Mouse (Mus musculus): Measurements from ENCODE around the gene Macc1. TPM values are rescaled to one million over a fixed set of nuclear protein-coding genes. Genes with fewer than 3 reads are reported as not detected.
A peak's percentile ranks its signal among the peaks of the same experiment; 100 is the strongest.

Macc1 gene
- total RNA-seq, 4 experiments from 2014 or later: not detected

DNA sequence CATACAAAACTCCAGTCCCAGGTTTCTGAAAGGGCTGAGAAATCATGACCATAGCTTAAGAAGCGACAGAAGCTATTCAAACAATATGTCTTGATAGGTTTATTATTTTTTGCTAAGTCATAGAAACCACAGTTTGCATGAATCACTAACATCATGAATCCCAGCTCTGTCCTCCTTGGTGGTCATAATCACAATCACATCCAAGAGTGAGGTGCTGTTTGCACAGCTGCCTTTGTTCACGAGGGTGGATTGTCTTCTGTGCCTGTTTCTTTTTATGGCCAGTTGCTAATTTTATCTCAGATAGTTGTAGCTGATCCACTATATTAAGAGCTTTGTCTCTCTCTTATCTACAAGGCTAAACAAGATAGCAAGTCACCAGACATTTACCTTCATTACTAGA is 72.6 kb downstream of the Macc1 start:
- DNase-seq (ENCODE audit: low spot score): no peak

DNA sequence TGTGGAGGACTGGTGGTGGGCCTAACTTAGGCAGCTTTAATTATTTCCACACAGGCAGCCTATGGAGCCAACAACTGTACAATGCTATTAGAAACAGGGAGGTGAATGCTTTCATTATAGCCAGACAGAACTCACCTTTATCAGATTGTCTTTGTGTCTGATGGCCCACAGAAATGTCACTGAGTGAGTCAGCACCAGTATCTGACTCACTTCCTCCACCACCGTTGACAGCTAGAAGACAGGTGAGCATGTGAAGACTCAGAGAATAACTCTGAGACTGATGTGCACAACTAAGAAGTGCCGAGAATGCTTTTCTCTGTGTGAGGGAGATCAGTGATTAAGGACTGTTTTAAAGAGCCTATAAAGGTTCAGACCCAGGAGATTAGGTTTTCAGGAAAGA is 73.9 kb downstream of the Macc1 start:
- DNase-seq (ENCODE audit: low spot score): no peak

DNA sequence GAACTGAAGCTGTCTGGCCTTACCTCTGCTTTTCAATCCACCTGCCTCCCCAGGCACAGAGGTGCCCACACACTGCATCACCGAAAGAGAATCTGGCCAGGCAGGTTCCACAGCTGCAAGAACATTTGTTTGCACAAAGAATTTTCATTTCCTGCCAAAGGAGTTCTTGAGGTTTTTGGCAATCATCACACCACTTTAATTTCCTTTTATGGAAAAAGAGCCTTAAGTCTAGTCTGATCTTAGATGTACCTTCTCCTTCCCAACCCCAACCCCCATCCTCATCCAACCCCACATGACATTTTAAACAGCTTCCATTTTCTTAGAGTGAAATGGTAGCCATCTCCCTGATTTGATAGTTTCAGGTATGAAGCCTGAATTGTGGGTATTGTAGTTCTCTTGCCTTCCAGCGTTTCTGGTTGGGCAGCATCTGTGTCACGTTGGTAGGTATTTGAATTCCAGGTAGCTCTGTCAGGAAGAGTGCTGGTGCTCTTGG is 76.2 kb downstream of the Macc1 start:
- no peak for DNase-seq (ENCODE audit: low spot score)

DNA sequence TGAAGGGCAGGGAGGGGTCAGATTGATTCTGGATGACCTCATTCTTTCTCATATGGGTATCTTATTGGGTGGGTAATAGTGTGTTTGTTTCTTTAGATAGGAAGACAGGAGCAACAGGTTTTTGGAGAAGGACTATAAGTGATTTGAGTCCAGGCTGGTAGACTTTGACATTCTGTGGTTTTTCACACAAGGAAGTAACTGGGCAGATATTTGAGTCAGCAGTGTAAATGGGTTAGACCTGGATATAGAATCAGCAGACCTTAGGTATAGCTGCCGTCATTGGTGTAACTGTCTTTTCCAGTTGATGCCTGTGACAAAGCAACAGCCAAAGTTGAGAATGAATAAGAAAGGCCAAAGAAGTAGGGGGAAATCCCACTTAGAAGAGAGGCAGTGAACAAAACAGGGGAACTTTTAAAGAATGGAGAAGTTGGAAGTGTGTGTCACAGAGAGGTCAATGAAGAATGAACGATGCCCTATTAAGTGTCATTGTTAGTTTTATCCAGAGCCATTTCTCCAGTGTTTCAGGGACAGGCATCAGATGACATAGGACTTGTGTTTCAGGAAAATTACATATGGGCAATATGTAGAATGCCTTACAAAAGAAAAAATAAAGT is 84.1 kb downstream of the Macc1 start:
- no peak for DNase-seq (ENCODE audit: low spot score)

GRCm38 (mm10) chr12:119402273-119402672 is 88.2 kb downstream of the Macc1 start:
- DNase-seq (ENCODE audit: low spot score): no peak

DNA sequence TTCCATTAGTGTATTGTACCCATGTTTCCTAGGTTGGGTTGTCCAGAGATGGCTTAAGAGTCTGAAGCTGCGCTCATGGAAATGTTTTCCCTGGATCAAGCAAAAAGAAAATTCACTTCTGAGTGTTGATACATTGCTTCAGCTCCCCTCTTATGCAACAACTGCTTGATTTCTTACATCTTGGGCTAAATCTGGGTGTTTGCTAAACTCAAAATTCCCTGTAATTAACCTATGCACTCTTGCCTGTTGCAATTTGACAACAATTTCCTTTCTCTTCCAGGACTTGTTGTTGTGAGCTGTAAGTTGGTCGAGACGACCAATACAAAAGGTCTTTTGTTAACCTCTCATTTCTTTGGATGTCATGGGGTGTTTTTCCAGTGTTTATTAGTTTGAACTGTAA is 88.7 kb downstream of the Macc1 start:
- DNase-seq (ENCODE audit: low spot score): no peak

DNA sequence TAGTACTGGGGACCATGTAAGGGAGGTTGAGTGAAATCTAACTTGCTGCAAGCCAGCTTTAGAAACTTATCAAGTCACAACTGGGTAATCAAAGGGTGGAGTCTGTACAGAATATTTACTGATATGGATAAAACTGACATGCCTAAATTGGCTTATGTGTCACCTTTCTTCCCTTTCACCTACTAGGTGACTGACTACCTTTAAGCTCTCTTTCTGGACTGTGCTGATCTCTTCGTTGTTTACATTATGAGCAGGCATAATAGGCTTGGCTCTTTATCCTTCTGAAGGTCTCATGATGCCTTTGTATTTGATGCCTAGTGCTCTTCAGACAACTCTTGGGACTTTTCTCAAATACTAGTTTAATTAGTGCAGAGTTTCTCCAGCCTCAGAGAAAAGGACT is 90.7 kb downstream of the Macc1 start:
- no peak for DNase-seq (ENCODE audit: low spot score)

DNA sequence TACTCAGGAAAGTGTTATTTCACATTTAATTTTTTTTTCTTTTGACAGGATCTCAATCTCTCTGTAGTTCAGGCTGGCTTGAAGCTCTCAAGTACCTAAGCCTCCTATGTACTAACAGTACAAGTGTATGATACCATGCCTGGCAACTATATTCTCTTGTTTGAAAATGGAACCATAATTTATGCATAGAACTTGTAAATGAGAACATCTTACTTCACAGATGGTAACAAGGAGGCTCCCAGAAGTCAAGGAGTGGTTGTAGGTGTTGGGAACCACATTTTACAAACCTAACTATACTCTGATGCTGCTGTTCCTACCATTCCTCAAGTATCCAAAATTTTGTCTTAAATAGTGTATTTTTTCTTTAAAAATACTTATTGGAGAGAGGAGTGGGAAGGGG is 96.5 kb downstream of the Macc1 start:
- no peak for DNase-seq (ENCODE audit: low spot score)

GRCm38 (mm10) chr12:119410956-119411355 is 96.9 kb downstream of the Macc1 start:
- no peak for DNase-seq (ENCODE audit: low spot score)

DNA sequence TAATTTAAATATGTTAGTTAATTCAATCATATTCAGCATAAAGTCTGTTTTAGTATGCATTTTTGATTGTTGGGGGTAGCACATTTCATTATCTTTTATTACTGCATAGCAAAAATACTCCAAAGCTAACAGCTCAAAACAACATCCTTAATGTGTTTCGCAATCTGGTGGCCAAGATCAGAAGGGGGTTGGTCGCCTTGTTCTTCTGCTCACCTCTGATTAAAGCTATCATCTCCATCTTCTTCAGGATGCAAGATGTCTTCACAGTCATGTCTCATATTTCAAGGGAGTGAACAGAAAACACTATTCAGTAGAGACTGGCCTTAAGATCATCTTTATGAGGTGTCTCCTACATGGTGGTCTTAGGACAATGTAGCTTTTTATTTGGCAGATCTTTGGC is 97.9 kb downstream of the Macc1 start:
- DNase-seq (ENCODE audit: low spot score): no peak

GRCm38 (mm10) chr12:119415900-119416299 is 101.8 kb downstream of the Macc1 start:
- no peak for DNase-seq (ENCODE audit: low spot score)

DNA sequence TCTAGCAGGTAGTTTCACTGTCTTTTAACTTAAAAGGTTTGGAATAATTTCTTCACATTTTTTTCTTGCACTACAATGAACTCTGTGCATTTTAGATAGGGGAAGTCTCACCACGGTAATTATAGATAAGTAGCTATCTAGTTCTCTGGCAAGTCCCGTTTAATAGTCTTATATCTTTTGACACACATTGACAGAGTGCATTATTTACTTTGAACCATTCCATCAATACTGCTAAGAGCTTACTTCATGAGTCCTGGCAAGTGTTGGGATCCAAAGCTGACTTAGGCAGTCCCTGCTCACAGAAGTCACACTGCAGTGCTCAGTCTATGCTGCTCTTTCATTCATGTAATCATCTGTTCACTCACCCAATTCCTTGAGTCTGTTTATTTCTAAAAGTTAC is 111.7 kb downstream of the Macc1 start:
- no peak for DNase-seq (ENCODE audit: low spot score)

GRCm38 (mm10) chr12:119426182-119426886 is 112.3 kb downstream of the Macc1 start:
- DNase-seq (ENCODE audit: low spot score): no peak

GRCm38 (mm10) chr12:119426887-119427204 is 112.8 kb downstream of the Macc1 start:
- peak; percentile 19 for DNase-seq (ENCODE audit: low spot score)

GRCm38 (mm10) chr12:119440720-119441119 is 126.7 kb downstream of the Macc1 start:
- DNase-seq (ENCODE audit: low spot score): peak; percentile 3

GRCm38 (mm10) chr12:119450116-119450515 is 136.0 kb downstream of the Macc1 start:
- no peak for DNase-seq (ENCODE audit: low spot score)

DNA sequence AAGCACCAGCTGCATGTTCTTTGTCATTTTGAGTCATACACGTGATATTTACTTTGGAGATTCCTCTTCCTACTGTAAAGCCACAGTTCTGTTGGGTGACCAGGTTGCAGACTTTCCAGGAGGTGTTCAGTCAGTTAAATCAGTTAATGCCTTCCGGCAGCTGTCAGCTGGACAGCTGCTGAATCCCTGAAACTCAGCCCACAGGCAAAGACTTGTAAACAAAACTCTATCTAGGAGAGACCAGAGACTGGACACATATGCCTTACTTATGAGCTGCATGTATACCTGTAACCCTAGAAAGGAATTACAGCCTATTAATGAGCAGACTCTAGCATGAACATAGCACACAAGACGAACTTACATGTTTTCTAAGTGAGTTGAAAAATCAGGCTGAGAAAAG is 137.2 kb downstream of the Macc1 start:
- no peak for DNase-seq (ENCODE audit: low spot score)

GRCm38 (mm10) chr12:119454076-119454475 is 140.0 kb downstream of the Macc1 start:
- DNase-seq (ENCODE audit: low spot score): no peak

GRCm38 (mm10) chr12:119464040-119464939 is 150.2 kb downstream of the Macc1 start:
- DNase-seq (ENCODE audit: low spot score): no peak

DNA sequence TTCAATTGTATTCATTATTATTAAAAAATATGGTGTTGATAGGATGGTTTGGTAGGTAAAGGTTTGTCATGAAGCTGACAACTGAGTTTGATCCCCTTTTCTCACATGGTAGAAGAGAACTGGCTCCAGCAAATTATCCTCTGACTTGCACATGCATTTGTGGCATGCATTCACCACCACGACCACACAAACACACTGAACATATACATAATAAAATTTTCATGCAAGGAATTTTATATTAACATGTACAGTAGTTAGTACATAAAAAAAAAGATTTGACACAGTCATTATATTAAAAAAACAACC is 150.8 kb downstream of the Macc1 start:
- no peak for DNase-seq (ENCODE audit: low spot score)

GRCm38 (mm10) chr12:119467656-119468055 is 153.6 kb downstream of the Macc1 start:
- no peak for DNase-seq (ENCODE audit: low spot score)

DNA sequence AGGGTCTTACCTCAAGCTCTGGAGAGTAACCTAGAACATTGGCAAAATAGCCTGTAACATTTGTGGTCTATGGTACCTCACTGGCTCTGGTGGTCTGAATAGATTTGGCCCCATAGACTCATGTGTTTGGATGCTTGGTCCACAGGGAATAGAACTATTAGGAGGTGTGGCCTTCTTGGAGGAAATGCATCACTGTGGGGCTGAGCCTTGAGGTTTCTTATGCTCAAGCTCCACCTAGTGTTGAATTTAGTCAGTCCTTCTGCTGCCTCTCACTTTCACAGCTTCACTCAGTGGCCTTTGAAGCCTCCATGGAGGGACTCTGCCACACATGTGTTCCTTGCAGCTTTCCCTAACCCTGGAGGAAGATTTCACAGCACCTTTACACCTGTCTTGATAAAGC is 156.2 kb downstream of the Macc1 start:
- no peak for DNase-seq (ENCODE audit: low spot score)

DNA sequence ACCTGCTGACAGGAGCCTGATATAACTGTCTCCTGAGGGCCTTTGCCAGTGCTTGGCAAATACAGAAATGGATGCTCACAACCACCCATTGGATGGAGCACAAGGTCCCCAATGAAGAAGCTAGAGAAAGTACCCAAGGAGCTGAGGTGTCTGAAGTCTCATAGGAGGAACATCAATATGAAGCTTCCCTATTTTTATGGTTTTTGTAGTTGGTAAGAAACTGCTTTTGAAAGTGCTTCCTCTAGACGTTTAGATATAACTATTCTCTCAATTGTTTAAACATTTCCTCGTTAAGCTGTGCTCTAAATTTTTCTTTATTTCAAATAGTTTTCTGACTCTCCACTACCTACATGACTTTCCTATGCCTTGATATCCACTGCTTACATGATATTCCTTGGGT is 169.2 kb downstream of the Macc1 start:
- no peak for DNase-seq (ENCODE audit: low spot score)
